Mouse (Mus musculus) stomach, postnatal 0 days (tissue): ENCODE measurements around the gene Trpm3. TPM values are rescaled to one million over a fixed set of nuclear protein-coding genes. Genes with fewer than 3 reads are reported as not detected.

Source experiments
- ATAC-seq: fragments of 200-750 bp; cut with Nextera tagmentation; 2 replicates; pipeline ENCODE4 v1.8.0; 2017; ENCODE audit not compliant: low FRiP score, low TSS enrichment
- DNase-seq: peaks from one replicate; pipeline ENCODE4 v3.0.0-alpha.2; 2016; ENCODE audit warnings: low spot score
- H3K27ac ChIP-seq: fragments of 300-500 bp; sonication (generic); replicated peaks from 2 replicates; pipeline ENCODE4 v1.5.1; 2014; ENCODE audit warnings: mild to moderate bottlenecking, control low read depth
- H3K27me3 ChIP-seq: fragments of 300-500 bp; sonication (generic); 2 replicates; pipeline ENCODE4 v1.6.1; 2014; ENCODE audit warnings: low read length; ENCODE audit not compliant: control insufficient read depth, insufficient read depth
- H3K36me3 ChIP-seq: fragments of 300-500 bp; sonication (generic); 2 replicates; pipeline ENCODE4 v1.6.1; 2014; ENCODE audit warnings: low read length, mixed read lengths; ENCODE audit not compliant: control insufficient read depth, insufficient read depth
- H3K4me1 ChIP-seq: fragments of 300-500 bp; sonication (generic); replicated peaks from 2 replicates; pipeline ENCODE4 v1.6.1; 2014; ENCODE audit warnings: antibody characterized with exemption; ENCODE audit not compliant: control insufficient read depth, insufficient read depth
- H3K4me2 ChIP-seq: fragments of 300-500 bp; sonication (generic); replicated peaks from 2 replicates; pipeline ENCODE4 v1.6.1; 2014; ENCODE audit warnings: low read depth, mild to moderate bottlenecking, control low read depth, moderate library complexity
- H3K4me3 ChIP-seq: fragments of 300-500 bp; sonication (generic); 2 replicates; pipeline ENCODE4 v1.5.1; 2014; ENCODE audit warnings: low read depth, low read length, control low read depth
- H3K9ac ChIP-seq: fragments of 300-500 bp; sonication (generic); 2 replicates; pipeline ENCODE4 v1.6.1; 2014; ENCODE audit warnings: mild to moderate bottlenecking, low read length, control low read depth, mixed read lengths
- H3K9me3 ChIP-seq: fragments of 300-500 bp; sonication (generic); 2 replicates; pipeline ENCODE4 v1.6.1; 2016; ENCODE audit warnings: low read length; ENCODE audit not compliant: control insufficient read depth
- CTCF ChIP-seq: IDR thresholded peaks from 2 replicates; pipeline ENCODE4 v1.5.1; 2016; ENCODE audit warnings: antibody characterized with exemption, low read depth, mild to moderate bottlenecking, moderate library complexity
- EP300 ChIP-seq: optimal IDR thresholded peaks from 2 replicates; pipeline ENCODE3; 2016; ENCODE audit warnings: antibody characterized with exemption
- WGBS: fragments of 180-500 bp; shearing (Covaris S2); extraction: QIAGEN DNeasy Blood & Tissue Kit; methylation state at CpG from one replicate; pipeline ENCODE4 v1.1.7; 2014; 5-methylcytosine and 5-hydroxymethylcytosine counted together
- polyA plus RNA-seq: library from polyadenylated mRNA; unstranded; fragments of >200 nt; fragmentation: Nextera tagmentation; extraction: Ambion mirVana; gene quantifications from 2 replicates; pipeline ENCODE4 v1.2.1, GENCODE M21; 2015

Gene Trpm3
- polyA plus RNA-seq, 1 experiment from 2014 or later = 0.33 TPM

- ATAC-seq (no peak), DNase-seq (no peak)
- Histone ChIP-seq H3K9ac (no peak overlapping the region), H3K36me3 (no peaks in the 10 kb centered on the region), H3K27me3 (no peaks in the 10 kb centered on the region), H3K9me3 (no peaks in the 10 kb centered on the region), H3K4me1 (no peaks in the 10 kb centered on the region), H3K4me3 (no peak overlapping the region), H3K27ac (no peak overlapping the region), H3K4me2 (no peak overlapping the region)
- WGBS = 76% methylated on average over 5 of the region's 5 CpGs
- TF ChIP-seq EP300 (no peak), CTCF (no peak)
These were observed 728.6 kb downstream of the Trpm3 start for GRCm38 (mm10) chr19:22867456-22867855.

GRCm38 (mm10) chr19:22869853-22870252 lies 731.0 kb downstream of the Trpm3 start:
- H3K9me3 ChIP-seq = no peaks in the 10 kb centered on the region
- WGBS = 75% methylated on average over 2 of the region's 2 CpGs
- ATAC-seq = no peak
- H3K4me1 ChIP-seq = no peaks in the 10 kb centered on the region
- H3K27ac ChIP-seq = no peak overlapping the region
- no peak overlapping the region for H3K4me2 ChIP-seq
- H3K9ac ChIP-seq = no peak overlapping the region
- TF ChIP-seq CTCF (no peak), EP300 (no peak)
- H3K27me3 ChIP-seq = no peaks in the 10 kb centered on the region
- DNase-seq = no peak
- H3K36me3 ChIP-seq = no peaks in the 10 kb centered on the region
- no peak overlapping the region for H3K4me3 ChIP-seq

GRCm38 (mm10) chr19:22872456-22872855 lies 733.6 kb downstream of the Trpm3 start:
- Histone ChIP-seq H3K4me3 (no peak overlapping the region), H3K27me3 (no peaks in the 10 kb centered on the region), H3K9ac (no peak overlapping the region), H3K4me1 (no peaks in the 10 kb centered on the region), H3K27ac (no peak overlapping the region), H3K9me3 (no peaks in the 10 kb centered on the region), H3K4me2 (no peak overlapping the region), H3K36me3 (no peaks in the 10 kb centered on the region)
- ATAC-seq (no peak), DNase-seq (no peak)
- WGBS = 48% methylated on average over 5 of the region's 5 CpGs
- TF ChIP-seq CTCF (no peak), EP300 (no peak)

GRCm38 (mm10) chr19:22880199-22880598 lies 741.4 kb downstream of the Trpm3 start:
- no peak for ATAC-seq
- 45% methylated on average over 1 of the region's 1 CpGs for WGBS
- DNase-seq = no peak

GRCm38 (mm10) chr19:22882670-22883111 lies 743.8 kb downstream of the Trpm3 start:
- H3K27ac ChIP-seq = no peak overlapping the region
- no peak overlapping the region for H3K4me3 ChIP-seq
- no peaks in the 10 kb centered on the region for H3K4me1 ChIP-seq
- no peaks in the 10 kb centered on the region for H3K9me3 ChIP-seq
- ATAC-seq = no peak
- H3K27me3 ChIP-seq = no peaks in the 10 kb centered on the region
- H3K4me2 ChIP-seq = no peak overlapping the region
- no peaks in the 10 kb centered on the region for H3K36me3 ChIP-seq
- TF ChIP-seq EP300 = no peak
- TF ChIP-seq CTCF = no peak
- no peak for DNase-seq
- 34% methylated on average over 3 of the region's 3 CpGs for WGBS
- no peak overlapping the region for H3K9ac ChIP-seq

More at GRCm38 (mm10) chr19:22880199-22880598, 741.4 kb downstream of the Trpm3 start:
- Histone ChIP-seq H3K4me1 (no peaks in the 10 kb centered on the region), H3K36me3 (no peaks in the 10 kb centered on the region), H3K27me3 (no peaks in the 10 kb centered on the region), H3K27ac (no peak overlapping the region), H3K4me2 (no peak overlapping the region), H3K9me3 (no peaks in the 10 kb centered on the region), H3K4me3 (no peak overlapping the region), H3K9ac (no peak overlapping the region)
- TF ChIP-seq EP300 (no peak), CTCF (no peak)

GRCm38 (mm10) chr19:22883154-22883553 lies 744.3 kb downstream of the Trpm3 start:
- Histone ChIP-seq H3K4me3 (no peak overlapping the region), H3K9me3 (no peaks in the 10 kb centered on the region), H3K9ac (no peak overlapping the region), H3K36me3 (no peaks in the 10 kb centered on the region), H3K4me1 (no peaks in the 10 kb centered on the region), H3K27ac (no peak overlapping the region), H3K4me2 (no peak overlapping the region), H3K27me3 (no peaks in the 10 kb centered on the region)
- WGBS = 82% methylated on average over 7 of the region's 7 CpGs
- DNase-seq = no peak
- ATAC-seq = no peak
- no peak for TF ChIP-seq CTCF
- no peak for TF ChIP-seq EP300
